Mouse (Mus musculus): ENCODE measurements around the gene Ercc1.

GRCm38 (mm10) chr7:19327128-19327527, 17.4 kb upstream of the Ercc1 start:
- TF ChIP-seq CTCF (IDR thresholded peaks at IDR 0.05) (no peak; the same call in 1 of the 2 replicates), EP300 (IDR thresholded peaks at IDR 0.05) (peak; percentile 22; the same call in 1 of the 2 replicates)
